Mouse (Mus musculus) liver, adult 2 months (tissue): Measurements from ENCODE around the gene Rwdd2a.
"Not testable (repeated sequence)": the region's sequence is repeated elsewhere in the genome, so short reads cannot be mapped to it uniquely, and the experiment has no call there.

Experiments used
- CTCF ChIP-seq: fragments of 200-500 bp; IDR thresholded peaks from 2 replicates; pipeline ENCODE4 v1.5.1; 2011; ENCODE audit warnings: low read depth, low read length, control low read depth
- POLR2A ChIP-seq: fragments of 200-500 bp; IDR thresholded peaks from 2 replicates; pipeline ENCODE4 v1.6.1; 2011; ENCODE audit warnings: low read length, control low read depth; ENCODE audit not compliant: insufficient read depth; ENCODE audit errors: extremely low read depth

DNA sequence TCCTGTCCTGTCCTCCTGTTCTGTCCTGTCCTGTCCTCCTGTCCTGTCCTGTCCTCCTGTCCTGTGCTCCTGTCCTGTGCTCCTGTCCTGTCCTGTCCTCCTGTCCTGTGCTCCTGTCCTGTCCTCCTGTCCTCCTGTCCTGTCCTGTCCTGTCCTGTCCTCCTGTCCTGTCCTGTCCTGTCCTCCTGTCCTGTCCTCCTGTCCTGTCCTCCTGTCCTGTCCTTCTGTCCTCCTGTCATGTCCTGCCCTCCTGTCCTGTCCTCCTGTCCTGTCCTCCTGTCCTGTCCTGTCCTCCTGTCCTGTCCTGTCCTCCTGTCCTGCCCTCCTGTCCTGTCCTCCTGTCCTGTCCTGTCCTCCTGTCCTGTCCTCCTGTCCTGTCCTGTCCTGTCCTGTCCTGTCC, 25.2 kb downstream of the Rwdd2a start:
- TF ChIP-seq POLR2A, CTCF: not testable (repeated sequence)
